ENCODE assay signal across 9 mouse cellular contexts in the genomic region with DNA sequence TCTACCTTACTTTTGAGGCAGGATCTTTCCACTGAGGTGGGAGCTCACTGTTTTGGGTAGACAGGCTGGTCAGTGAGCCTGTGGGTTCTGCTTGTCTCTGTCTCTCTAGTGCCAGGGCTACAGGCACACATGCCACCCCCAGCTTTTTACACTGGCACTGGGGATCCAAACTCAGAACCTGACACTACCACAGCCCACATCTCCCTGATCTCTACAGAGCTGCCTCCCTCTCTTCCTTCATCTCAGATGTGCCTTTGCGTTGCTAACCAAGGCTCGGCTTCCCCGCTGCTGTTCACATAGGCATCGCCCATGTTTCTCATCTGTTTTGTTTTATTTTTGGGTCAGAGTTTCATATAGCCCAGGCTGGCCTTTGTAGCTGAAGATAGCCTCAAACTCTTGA. TPM values are rescaled to one million over a fixed set of nuclear protein-coding genes. Genes with fewer than 3 reads are reported as not detected.
DNase-seq lines count a peak whose midpoint lies in the region; ATAC-seq and TF ChIP-seq lines count a peak whose summit lies in the region.
"Had no signal": no experiment of that assay in that cellular context is flagged by ENCODE, and none has a peak within 500 bp of the region (broad histone marks: within the 10 kb centered on the region; RNA-seq: fewer than 3 reads in every experiment).

No protein-coding gene starts in this region.

- H3K27me3 ChIP-seq in kidney, embryonic 15.5 days = no peaks in the 10 kb centered on the region
- no peaks in the 10 kb centered on the region for H3K27me3 ChIP-seq in forebrain, embryonic 15.5 days

- H3K36me3 ChIP-seq in kidney, embryonic 15.5 days = no peaks in the 10 kb centered on the region
- no peaks in the 10 kb centered on the region for H3K36me3 ChIP-seq in forebrain, embryonic 15.5 days

- H3K4me2 ChIP-seq in kidney, embryonic 15.5 days = no peak overlapping the region
- H3K4me2 ChIP-seq in forebrain, embryonic 15.5 days (replicated peaks) = no peak overlapping the region

- no peak for TF ChIP-seq POLR2A in bone marrow, adult 2 months (IDR thresholded peaks at IDR 0.05; ENCODE audit: borderline replicate concordance, control insufficient read depth, low read depth, low read length)

- peak overlapping the region; percentile 66 for H3K27ac ChIP-seq in kidney, embryonic 15.5 days
- peak overlapping the region; percentile 86 for H3K27ac ChIP-seq in bone marrow, adult 2 months (ENCODE audit: control insufficient read depth, insufficient read depth, low read depth, low read length, poor library complexity)
- no peak overlapping the region for H3K27ac ChIP-seq in forebrain, embryonic 15.5 days (replicated peaks)

- no peak for TF ChIP-seq CTCF in bone marrow, adult 2 months (IDR thresholded peaks at IDR 0.05; ENCODE audit: control insufficient read depth, insufficient read depth, low read length)

- no peak overlapping the region for H3K9ac ChIP-seq in kidney, embryonic 15.5 days
- no peak overlapping the region for H3K9ac ChIP-seq in forebrain, embryonic 15.5 days (replicated peaks)

- no peaks in the 10 kb centered on the region for H3K9me3 ChIP-seq in kidney, embryonic 15.5 days (replicated peaks)
- H3K9me3 ChIP-seq in forebrain, embryonic 15.5 days = no peaks in the 10 kb centered on the region

- 85% methylated on average over 4 of the region's 4 CpGs for WGBS in kidney, embryonic 15.5 days
- WGBS in bone marrow, adult 2 months = 34% methylated on average over 4 of the region's 4 CpGs
- WGBS in forebrain, embryonic 15.5 days = 88% methylated on average over 4 of the region's 4 CpGs

- H3K4me3 ChIP-seq in kidney, embryonic 15.5 days (replicated peaks) = no peak overlapping the region
- peak overlapping the region; percentile 17 for H3K4me3 ChIP-seq in bone marrow, adult 2 months (replicated peaks; ENCODE audit: control insufficient read depth, low read depth, low read length)
- no peak overlapping the region for H3K4me3 ChIP-seq in forebrain, embryonic 15.5 days

- DNase-seq in kidney, adult 9 months = no peak
- DNase-seq in urinary bladder, postnatal 36 days (ENCODE audit: low spot score in 2 of 2) = no peak
- DNase-seq: left cerebral cortex, postnatal 4 days had no signal

- no peaks in the 10 kb centered on the region for H3K4me1 ChIP-seq in kidney, embryonic 15.5 days
- peaks cover 6% of the 10 kb centered on the region for H3K4me1 ChIP-seq in bone marrow, adult 2 months (ENCODE audit: control insufficient read depth, insufficient read depth, low read length)
- no peaks in the 10 kb centered on the region for H3K4me1 ChIP-seq in forebrain, embryonic 15.5 days

- ATAC-seq in kidney, embryonic 15.5 days (replicated peaks; ENCODE audit: low FRiP score) = no peak
- peak; percentile 7 for ATAC-seq in CD4-positive, CD25-positive, alpha-beta regulatory T cell, adult 4 months
- ATAC-seq in monocyte, adult 5-6 weeks (replicated peaks; ENCODE audit: insufficient number of reproducible peaks, low FRiP score, low TSS enrichment, poor library complexity, severe bottlenecking) = 0 out of 2 replicates have a peak, but pooled peaks have one; percentile 4
- no peak for ATAC-seq in forebrain, embryonic 15.5 days (replicated peaks)

RNA-seq across cellular contexts. Expression of gene Tyrobp, which starts 19.9 kb away (rescaled TPM):
- 33.8 and 37.9 TPM in 2 replicates for polyA plus RNA-seq in kidney, embryonic 15.5 days (2015; fragmentation: Nextera tagmentation; extraction: Ambion mirVana)
- 1 to 10 TPM; 6.4 to 7.1 TPM for polyA plus RNA-seq in CD4-positive, CD25-positive, alpha-beta regulatory T cell, adult 4 months (2017; shearing (Covaris generic))
- polyA plus RNA-seq in bone marrow, adult 2 months (2011; ENCODE audit: insufficient read depth, insufficient read length, low replicate concordance, missing spikeins) = 164 and 433 TPM in 2 replicates
- total RNA-seq in monocyte, adult 5-6 weeks (2017) = 1,651 to 1,754 TPM (median 1,724 TPM) in 3 replicates
- polyA plus RNA-seq in forebrain, embryonic 15.5 days (2015; fragmentation: Nextera tagmentation; extraction: Ambion mirVana) = 22.5 and 24.3 TPM in 2 replicates

RNA-seq across cellular contexts. Expression of gene Hcst, which starts 26.0 kb away (rescaled TPM):
- 0.64 and 1.5 TPM in 2 replicates for polyA plus RNA-seq in kidney, embryonic 15.5 days (2015; fragmentation: Nextera tagmentation; extraction: Ambion mirVana)
- 100 to 1,000 TPM; 356 to 434 TPM for polyA plus RNA-seq in CD4-positive, CD25-positive, alpha-beta regulatory T cell, adult 4 months (2017; shearing (Covaris generic))
- 47.8 and 107 TPM in 2 replicates for polyA plus RNA-seq in bone marrow, adult 2 months (2011; ENCODE audit: insufficient read depth, insufficient read length, low replicate concordance, missing spikeins)
- 44.2 to 97.2 TPM (median 67.5 TPM) in 3 replicates for total RNA-seq in monocyte, adult 5-6 weeks (2017)
- not detected in 2 replicates for polyA plus RNA-seq in forebrain, embryonic 15.5 days (2015; fragmentation: Nextera tagmentation; extraction: Ambion mirVana)
- total RNA-seq: gastrocnemius, adult 18-20 months; left cerebral cortex, postnatal 4 days had no signal

RNA-seq across cellular contexts. Expression of gene Nfkbid, which starts 27.9 kb away (rescaled TPM):
- 1.3 and 2.0 TPM in 2 replicates for polyA plus RNA-seq in kidney, embryonic 15.5 days (2015; fragmentation: Nextera tagmentation; extraction: Ambion mirVana)
- polyA plus RNA-seq in CD4-positive, CD25-positive, alpha-beta regulatory T cell, adult 4 months (2017; shearing (Covaris generic)) = 10 to 100 TPM; 39.2 to 44.4 TPM
- polyA plus RNA-seq in bone marrow, adult 2 months (2011; ENCODE audit: insufficient read depth, insufficient read length, low replicate concordance, missing spikeins) = 12.3 and 34.2 TPM in 2 replicates
- 25.9 to 48.3 TPM (median 34.1 TPM) in 3 replicates for total RNA-seq in monocyte, adult 5-6 weeks (2017)
- 1.9 TPM in 2 replicates for polyA plus RNA-seq in forebrain, embryonic 15.5 days (2015; fragmentation: Nextera tagmentation; extraction: Ambion mirVana)

RNA-seq across cellular contexts. Expression of gene Lrfn3, which starts 31.1 kb away (rescaled TPM):
- polyA plus RNA-seq in kidney, embryonic 15.5 days (2015; fragmentation: Nextera tagmentation; extraction: Ambion mirVana) = 6.5 and 7.2 TPM in 2 replicates
- polyA plus RNA-seq in CD4-positive, CD25-positive, alpha-beta regulatory T cell, adult 4 months (2017; shearing (Covaris generic)) = not detected
- polyA plus RNA-seq in bone marrow, adult 2 months (2011; ENCODE audit: insufficient read depth, insufficient read length, low replicate concordance, missing spikeins) = 0.45 and 0.70 TPM in 2 replicates
- not detected in 3 replicates for total RNA-seq in monocyte, adult 5-6 weeks (2017)
- 11.2 and 12.3 TPM in 2 replicates for polyA plus RNA-seq in forebrain, embryonic 15.5 days (2015; fragmentation: Nextera tagmentation; extraction: Ambion mirVana)

RNA-seq across cellular contexts. Expression of gene Aplp1, which starts 51.7 kb away (rescaled TPM):
- polyA plus RNA-seq in kidney, embryonic 15.5 days (2015; fragmentation: Nextera tagmentation; extraction: Ambion mirVana) = 24.1 and 28.6 TPM in 2 replicates
- polyA plus RNA-seq in CD4-positive, CD25-positive, alpha-beta regulatory T cell, adult 4 months (2017; shearing (Covaris generic)) = 1 to 10 TPM; 3.1 to 3.5 TPM
- polyA plus RNA-seq in bone marrow, adult 2 months (2011; ENCODE audit: insufficient read depth, insufficient read length, low replicate concordance, missing spikeins) = 6.2 TPM in 1 of 2 replicates, not detected in the other
- 0.68 TPM in 1 of 3 replicates, not detected in the others for total RNA-seq in monocyte, adult 5-6 weeks (2017)
- 544 and 608 TPM in 2 replicates for polyA plus RNA-seq in forebrain, embryonic 15.5 days (2015; fragmentation: Nextera tagmentation; extraction: Ambion mirVana)

Comparison
In these comparisons a context has a peak if more than half of its experiments do, and no peak if none do; other contexts are left out.
1. ATAC-seq: peak in CD4-positive, CD25-positive, alpha-beta regulatory T cell, adult 4 months (single experiment) and monocyte, adult 5-6 weeks (single experiment); none in kidney, embryonic 15.5 days (single experiment) and forebrain, embryonic 15.5 days (single experiment).
2. RNA of gene Hcst, which starts 26.0 kb away (polyA plus RNA-seq): 356 to 434 TPM in CD4-positive, CD25-positive, alpha-beta regulatory T cell, adult 4 months and 47.8 to 107 TPM in bone marrow, adult 2 months; 0.64 to 1.5 TPM in kidney, embryonic 15.5 days and not detected in forebrain, embryonic 15.5 days; every median in the first group is over 10 times any median in the second.